ENCODE assay signal across 9 mouse cellular contexts in the genomic region with DNA sequence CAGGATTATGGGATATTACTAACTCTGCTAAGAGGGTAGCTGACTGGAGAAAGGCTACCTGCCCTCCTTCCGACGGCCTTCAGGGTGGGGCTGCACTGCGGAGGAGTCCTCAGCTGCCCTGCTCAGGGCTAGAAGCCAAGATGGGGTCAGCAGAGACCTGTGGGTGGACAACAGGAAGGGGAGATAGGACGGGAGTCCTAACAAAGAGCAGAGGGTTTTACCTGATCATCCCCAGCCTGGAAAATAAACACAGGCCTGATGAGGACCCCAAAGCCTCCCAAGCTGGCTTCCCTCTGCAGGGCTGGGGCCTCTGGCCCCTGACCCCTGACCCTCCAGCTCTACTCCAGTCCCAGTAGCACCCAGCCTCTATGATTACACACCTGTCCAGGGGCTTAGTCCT. TPM values are rescaled to one million over a fixed set of nuclear protein-coding genes. Genes with fewer than 3 reads are reported as not detected.
A peak's percentile ranks its signal among the peaks of the same experiment; 100 is the strongest.
DNase-seq lines count a peak whose midpoint lies in the region; ATAC-seq and TF ChIP-seq lines count a peak whose summit lies in the region.
"Had no signal": no experiment of that assay in that cellular context is flagged by ENCODE, and none has a peak within 500 bp of the region (broad histone marks: within the 10 kb centered on the region; RNA-seq: fewer than 3 reads in every experiment).

No protein-coding gene starts in this region.

- H3K4me2 ChIP-seq in forebrain, postnatal 0 days (ENCODE audit: low read depth): no peak overlapping the region
- no peak overlapping the region for H3K4me2 ChIP-seq in forebrain, embryonic 11.5 days (ENCODE audit: low read depth, low read length, severe bottlenecking)
- H3K4me2 ChIP-seq in hindbrain, embryonic 14.5 days (replicated peaks): peak overlapping the region; percentile 25; the same call in 1 of the 2 replicates
- no peak overlapping the region for H3K4me2 ChIP-seq in liver, embryonic 16.5 days (ENCODE audit: low read depth, low read length)

- no peak overlapping the region for H3K4me3 ChIP-seq in forebrain, postnatal 0 days (ENCODE audit: low read depth, low read length)
- no peak overlapping the region for H3K4me3 ChIP-seq in forebrain, embryonic 11.5 days (ENCODE audit: low read depth, low read length)
- no peak overlapping the region for H3K4me3 ChIP-seq in left cerebral cortex, adult 2 months
- no peak overlapping the region for H3K4me3 ChIP-seq in hindbrain, embryonic 14.5 days (replicated peaks; ENCODE audit: low read length)
- no peak overlapping the region for H3K4me3 ChIP-seq in liver, embryonic 16.5 days (ENCODE audit: low read depth, low read length)
- H3K4me3 ChIP-seq in cerebellum, adult 2 months (replicated peaks; ENCODE audit: insufficient read depth, low read depth, low read length): no peak overlapping the region

- no peak overlapping the region for H3K9ac ChIP-seq in forebrain, postnatal 0 days
- H3K9ac ChIP-seq in forebrain, embryonic 11.5 days (ENCODE audit: low read length): no peak overlapping the region
- no peak overlapping the region for H3K9ac ChIP-seq in hindbrain, embryonic 14.5 days
- H3K9ac ChIP-seq in liver, embryonic 16.5 days (ENCODE audit: low read depth, low read length): no peak overlapping the region

- no peak for TF ChIP-seq CTCF in forebrain, postnatal 0 days (IDR thresholded peaks at IDR 0.05; ENCODE audit: low read depth)
- no peak for TF ChIP-seq CTCF in left cerebral cortex, adult 2 months (IDR thresholded peaks at IDR 0.05)
- no peak for TF ChIP-seq CTCF in cerebellum, adult 2 months (IDR thresholded peaks at IDR 0.05; ENCODE audit: borderline replicate concordance, insufficient read depth, low read depth, low read length)

- no peak for TF ChIP-seq POLR2A in cerebellum, adult 2 months (IDR thresholded peaks at IDR 0.05; ENCODE audit: borderline replicate concordance, insufficient read depth, low read length)

- intact Hi-C loops in left cerebral cortex, adult 2 months (cut with DNase I): no loop called here

- no peak for DNase-seq in forebrain, postnatal 0 days
- no peak for DNase-seq in forebrain, embryonic 11.5 days (ENCODE audit: low spot score)
- DNase-seq in left cerebral cortex, adult 2 months (ENCODE audit: extremely low spot score in 1 of 2, low spot score in 2 of 2): no peak
- no peak for DNase-seq in left cerebral cortex, adult 9 months (ENCODE audit: low spot score in 2 of 2)
- no peak for DNase-seq in hindbrain, embryonic 14.5 days (ENCODE audit: low spot score)
- DNase-seq in cerebellum, adult 2 months: no peak

- no peaks in the 10 kb centered on the region for H3K4me1 ChIP-seq in forebrain, postnatal 0 days (ENCODE audit: insufficient read depth)
- H3K4me1 ChIP-seq in forebrain, embryonic 11.5 days (replicated peaks; ENCODE audit: control insufficient read depth, insufficient read depth, low read length): peaks cover 7% of the 10 kb centered on the region; the same call in 1 of the 2 replicates
- H3K4me1 ChIP-seq in hindbrain, embryonic 14.5 days (replicated peaks; ENCODE audit: control insufficient read depth, insufficient read depth, low read length): 0 out of 2 replicates have a peak, but pooled peaks cover 3% of the 10 kb centered on the region
- peaks cover 4% of the 10 kb centered on the region for H3K4me1 ChIP-seq in liver, embryonic 16.5 days (ENCODE audit: control insufficient read depth, low read depth, low read length)
- H3K4me1 ChIP-seq in cerebellum, adult 2 months (ENCODE audit: control insufficient read depth, insufficient read depth, low read length): no peaks in the 10 kb centered on the region

- no peaks in the 10 kb centered on the region for H3K9me3 ChIP-seq in forebrain, postnatal 0 days (ENCODE audit: low read length)
- H3K9me3 ChIP-seq in forebrain, embryonic 11.5 days (ENCODE audit: control insufficient read depth, low read length): no peaks in the 10 kb centered on the region
- no peaks in the 10 kb centered on the region for H3K9me3 ChIP-seq in hindbrain, embryonic 14.5 days (ENCODE audit: control insufficient read depth, low read length)
- no peaks in the 10 kb centered on the region for H3K9me3 ChIP-seq in liver, embryonic 16.5 days (replicated peaks; ENCODE audit: control insufficient read depth, low read length)

- no peak for ATAC-seq in forebrain, postnatal 0 days
- no peak for ATAC-seq in forebrain, embryonic 11.5 days (replicated peaks; ENCODE audit: low FRiP score)
- no peak for ATAC-seq in hindbrain, embryonic 14.5 days (ENCODE audit: low FRiP score)
- ATAC-seq in liver, embryonic 16.5 days (ENCODE audit: low read depth): no peak
- ATAC-seq in activated CD4-positive, CD25-positive, alpha-beta regulatory T cell, adult 4 months: no peak

- H3K27ac ChIP-seq in forebrain, postnatal 0 days (ENCODE audit: low read depth, low read length): 0 out of 2 replicates have a peak overlapping the region, but pooled peaks have one; percentile 29
- H3K27ac ChIP-seq in forebrain, embryonic 11.5 days (ENCODE audit: low read depth, low read length): no peak overlapping the region
- peak overlapping the region; percentile 75; the same call in 1 of the 2 replicates for H3K27ac ChIP-seq in left cerebral cortex, adult 2 months
- H3K27ac ChIP-seq in hindbrain, embryonic 14.5 days: peak overlapping the region; percentile 66; the same call in 1 of the 2 replicates
- H3K27ac ChIP-seq in liver, embryonic 16.5 days (ENCODE audit: low read length): peak overlapping the region; percentile 29
- no peak overlapping the region for H3K27ac ChIP-seq in cerebellum, adult 2 months (ENCODE audit: insufficient read depth, low read length)
- H3K27ac ChIP-seq: macrophage had no signal

- WGBS in forebrain, postnatal 0 days: 61% methylated on average over 4 of the region's 4 CpGs
- WGBS in forebrain, embryonic 11.5 days: 51% methylated on average over 4 of the region's 4 CpGs
- WGBS in hindbrain, embryonic 14.5 days: 63% methylated on average over 4 of the region's 4 CpGs
- WGBS in liver, embryonic 16.5 days (ENCODE audit: insufficient replicate concordance): 58% methylated on average over 4 of the region's 4 CpGs
- 59% methylated on average over 4 of the region's 4 CpGs for WGBS in cerebellum, adult 2 months

- no peaks in the 10 kb centered on the region for H3K27me3 ChIP-seq in forebrain, postnatal 0 days (ENCODE audit: insufficient read depth, low read length)
- peaks cover under 1% of the 10 kb centered on the region; the same call in 1 of the 2 replicates for H3K27me3 ChIP-seq in forebrain, embryonic 11.5 days (ENCODE audit: control insufficient read depth, insufficient read depth, low read length)
- H3K27me3 ChIP-seq in hindbrain, embryonic 14.5 days (ENCODE audit: control insufficient read depth, insufficient read depth, low read length): peaks cover 12% of the 10 kb centered on the region
- peaks cover 1% of the 10 kb centered on the region for H3K27me3 ChIP-seq in liver, embryonic 16.5 days (ENCODE audit: control insufficient read depth, insufficient read depth, low read depth, low read length)
- no peaks in the 10 kb centered on the region for H3K27me3 ChIP-seq in cerebellum, adult 2 months (ENCODE audit: control insufficient read depth, insufficient read depth, low read length)

- H3K36me3 ChIP-seq in forebrain, postnatal 0 days (ENCODE audit: insufficient read depth): no peaks in the 10 kb centered on the region
- no peaks in the 10 kb centered on the region for H3K36me3 ChIP-seq in forebrain, embryonic 11.5 days (ENCODE audit: control insufficient read depth, insufficient read depth, low read length)
- H3K36me3 ChIP-seq in hindbrain, embryonic 14.5 days (replicated peaks; ENCODE audit: control insufficient read depth, insufficient read depth): no peaks in the 10 kb centered on the region
- H3K36me3 ChIP-seq in liver, embryonic 16.5 days (ENCODE audit: control insufficient read depth, insufficient read depth): no peaks in the 10 kb centered on the region

RNA-seq across cellular contexts. Expression of gene Lrrc71, which starts 14.8 kb away (rescaled TPM):
- total RNA-seq in forebrain, postnatal 0 days (2014; rRNA removed): 2.2 and 3.0 TPM in 2 replicates
- 0.77 and 1.6 TPM in 2 replicates for polyA plus RNA-seq in forebrain, postnatal 0 days (2015; fragmentation: Nextera tagmentation; extraction: Ambion mirVana)
- polyA plus RNA-seq in forebrain, embryonic 11.5 days (2014; fragmentation: Nextera tagmentation; extraction: Ambion mirVana): 0.24 and 0.55 TPM in 2 replicates
- total RNA-seq in left cerebral cortex, adult 2 months (2021): under 1 TPM; 0.16 to 0.54 TPM
- 0.54 and 0.89 TPM in 2 replicates for polyA plus RNA-seq in hindbrain, embryonic 14.5 days (2014; fragmentation: Nextera tagmentation; extraction: Ambion mirVana)
- polyA plus RNA-seq in liver, embryonic 16.5 days (2015; fragmentation: Nextera tagmentation; extraction: Ambion mirVana): 0.07 and 0.18 TPM in 2 replicates
- under 1 TPM; 0.41 to 0.50 TPM for polyA plus RNA-seq in activated CD4-positive, CD25-positive, alpha-beta regulatory T cell, adult 4 months (2017; shearing (Covaris generic))
- 0.47 and 0.70 TPM in 2 replicates for polyA plus RNA-seq in cerebellum, adult 2 months (2012; rRNA removed)

RNA-seq across cellular contexts. Expression of gene Ntrk1, which starts 31.8 kb away (rescaled TPM):
- total RNA-seq in forebrain, postnatal 0 days (2014; rRNA removed): 1.5 and 2.2 TPM in 2 replicates
- polyA plus RNA-seq in forebrain, postnatal 0 days (2015; fragmentation: Nextera tagmentation; extraction: Ambion mirVana): 1.7 and 2.9 TPM in 2 replicates
- 0.16 and 0.45 TPM in 2 replicates for polyA plus RNA-seq in forebrain, embryonic 11.5 days (2014; fragmentation: Nextera tagmentation; extraction: Ambion mirVana)
- under 1 TPM; 0.14 to 0.47 TPM for total RNA-seq in left cerebral cortex, adult 2 months (2021)
- 1.7 and 4.3 TPM in 2 replicates for polyA plus RNA-seq in hindbrain, embryonic 14.5 days (2014; fragmentation: Nextera tagmentation; extraction: Ambion mirVana)
- 0.16 and 0.18 TPM in 2 replicates for polyA plus RNA-seq in liver, embryonic 16.5 days (2015; fragmentation: Nextera tagmentation; extraction: Ambion mirVana)
- not detected for polyA plus RNA-seq in activated CD4-positive, CD25-positive, alpha-beta regulatory T cell, adult 4 months (2017; shearing (Covaris generic))
- 2.5 and 2.8 TPM in 2 replicates for polyA plus RNA-seq in cerebellum, adult 2 months (2012; rRNA removed)
- polyA plus RNA-seq: macrophage had no signal

RNA-seq across cellular contexts. Expression of gene Insrr, which starts 33.5 kb away (rescaled TPM):
- 0.54 and 8.7 TPM in 2 replicates for total RNA-seq in forebrain, postnatal 0 days (2014; rRNA removed)
- 0.23 TPM in 2 replicates for polyA plus RNA-seq in forebrain, postnatal 0 days (2015; fragmentation: Nextera tagmentation; extraction: Ambion mirVana)
- 0.32 and 0.33 TPM in 2 replicates for polyA plus RNA-seq in forebrain, embryonic 11.5 days (2014; fragmentation: Nextera tagmentation; extraction: Ambion mirVana)
- under 1 TPM; 0.54 to 0.72 TPM for total RNA-seq in left cerebral cortex, adult 2 months (2021)
- polyA plus RNA-seq in hindbrain, embryonic 14.5 days (2014; fragmentation: Nextera tagmentation; extraction: Ambion mirVana): 0.52 and 1.3 TPM in 2 replicates
- 0.01 TPM in 1 of 2 replicates, not detected in the other for polyA plus RNA-seq in liver, embryonic 16.5 days (2015; fragmentation: Nextera tagmentation; extraction: Ambion mirVana)
- under 1 TPM; 0.28 to 0.61 TPM for polyA plus RNA-seq in activated CD4-positive, CD25-positive, alpha-beta regulatory T cell, adult 4 months (2017; shearing (Covaris generic))
- 1.3 and 1.4 TPM in 2 replicates for polyA plus RNA-seq in cerebellum, adult 2 months (2012; rRNA removed)
- polyA plus RNA-seq: macrophage had no signal

Comparison
In these comparisons a context has a peak if more than half of its experiments do, and no peak if none do; other contexts are left out.
1. H3K27ac ChIP-seq: peak in forebrain, postnatal 0 days (single experiment), left cerebral cortex, adult 2 months (single experiment), hindbrain, embryonic 14.5 days (single experiment) and liver, embryonic 16.5 days (single experiment); none in forebrain, embryonic 11.5 days (single experiment) and cerebellum, adult 2 months (single experiment).